Mouse (Mus musculus): ENCODE results near the gene Syne2.

- no peak for TF ChIP-seq CTCF (IDR thresholded peaks at IDR 0.05; ENCODE audit: low read depth)
- no peak for TF ChIP-seq EP300 (IDR thresholded peaks at IDR 0.05; ENCODE audit: low read depth)
Observed at GRCm38 (mm10) chr12:76087025-76087424, 269.1 kb downstream of the Syne2 start.

Measured in liver, postnatal 0 days (tissue).